9 mouse cellular contexts compared by ENCODE assay signal in the genomic region with DNA sequence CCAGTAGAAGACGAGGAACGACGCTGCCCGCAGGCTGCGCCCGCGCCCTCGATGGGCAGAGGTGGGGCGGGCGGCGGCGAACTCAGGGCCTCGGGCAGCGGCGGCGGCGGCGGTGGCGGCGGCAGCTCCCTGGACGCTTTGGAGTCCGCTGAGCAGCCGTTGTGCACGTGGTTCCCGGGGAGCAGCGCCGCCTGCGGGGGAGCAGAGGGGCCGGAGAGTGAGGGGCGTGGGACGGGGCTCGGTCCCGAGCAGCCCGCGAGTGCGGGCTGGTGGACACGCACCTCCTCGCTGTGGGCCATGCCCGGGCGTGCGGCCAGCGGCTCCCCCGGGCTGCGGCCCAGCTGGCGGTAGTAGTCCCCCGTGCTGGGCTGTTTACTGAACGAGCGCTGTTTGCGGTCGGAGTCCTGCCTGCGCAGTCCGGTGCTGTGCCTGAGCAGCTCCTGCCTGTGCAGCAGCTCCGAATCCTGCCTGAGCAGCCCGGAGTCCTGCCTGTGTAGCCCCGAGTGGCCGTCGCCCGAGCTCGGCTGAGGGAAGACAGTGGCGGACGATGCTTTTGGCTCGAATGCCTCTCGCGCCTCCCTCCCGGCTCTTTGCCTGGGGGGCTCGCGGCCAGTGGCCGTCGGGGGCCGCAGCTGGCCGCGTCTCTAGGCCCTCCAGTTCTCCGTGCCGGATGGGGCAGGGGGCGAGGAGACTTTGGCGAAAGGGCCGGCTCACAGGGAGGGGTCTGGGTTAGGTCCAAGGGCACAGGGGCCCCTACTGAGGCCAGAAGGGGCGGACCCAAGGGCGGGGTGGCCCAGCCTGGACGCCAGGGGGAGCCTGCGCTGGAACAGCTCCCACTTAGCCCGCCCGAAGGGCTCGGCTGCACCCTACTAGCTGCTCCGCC. TPM values are rescaled to one million over a fixed set of nuclear protein-coding genes. Genes with fewer than 3 reads are reported as not detected.
DNase-seq lines count a peak whose midpoint lies in the region; ATAC-seq and TF ChIP-seq lines count a peak whose summit lies in the region.
"Had no signal": no experiment of that assay in that cellular context is flagged by ENCODE, and none has a peak within 500 bp of the region (broad histone marks: within the 10 kb centered on the region; RNA-seq: fewer than 3 reads in every experiment).

No protein-coding gene starts in this region.

- peak overlapping the region; percentile 72 for H3K9ac ChIP-seq in intestine, embryonic 16.5 days (ENCODE audit: low read depth, low read length)
- H3K9ac ChIP-seq in liver, embryonic 16.5 days (ENCODE audit: low read depth, low read length) = no peak overlapping the region
- H3K9ac ChIP-seq in neural tube, embryonic 12.5 days = 0 out of 2 replicates have a peak overlapping the region, but pooled peaks have one; percentile 29

- peaks cover 15% of the 10 kb centered on the region; the same call in 1 of the 2 replicates for H3K27me3 ChIP-seq in thymus, adult 2 months (ENCODE audit: control insufficient read depth, insufficient read depth, low read length)
- peaks cover 67% of the 10 kb centered on the region for H3K27me3 ChIP-seq in intestine, embryonic 16.5 days (replicated peaks; ENCODE audit: control insufficient read depth, insufficient read depth, low read length)
- peaks cover 84% of the 10 kb centered on the region for H3K27me3 ChIP-seq in liver, embryonic 16.5 days (ENCODE audit: control insufficient read depth, insufficient read depth, low read depth, low read length)
- peaks cover 93% of the 10 kb centered on the region for H3K27me3 ChIP-seq in neural tube, embryonic 12.5 days (replicated peaks)

- peaks cover 11% of the 10 kb centered on the region; the same call in 1 of the 2 replicates for H3K4me1 ChIP-seq in thymus, adult 2 months (replicated peaks; ENCODE audit: control insufficient read depth, insufficient read depth, low read length)
- peaks cover 46% of the 10 kb centered on the region for H3K4me1 ChIP-seq in intestine, embryonic 16.5 days (ENCODE audit: control insufficient read depth, insufficient read depth, low read length)
- peaks cover 14% of the 10 kb centered on the region for H3K4me1 ChIP-seq in liver, embryonic 16.5 days (ENCODE audit: control insufficient read depth, low read depth, low read length)
- H3K4me1 ChIP-seq in neural tube, embryonic 12.5 days = peaks cover 26% of the 10 kb centered on the region

- no peaks in the 10 kb centered on the region; the same call in 1 of the 2 replicates for H3K9me3 ChIP-seq in intestine, embryonic 16.5 days (ENCODE audit: control insufficient read depth, low read length)
- no peaks in the 10 kb centered on the region for H3K9me3 ChIP-seq in liver, embryonic 16.5 days (replicated peaks; ENCODE audit: control insufficient read depth, low read length)
- no peaks in the 10 kb centered on the region for H3K9me3 ChIP-seq in neural tube, embryonic 12.5 days

- H3K36me3 ChIP-seq in thymus, adult 2 months (ENCODE audit: control insufficient read depth, insufficient read depth, low read length) = no peaks in the 10 kb centered on the region
- no peaks in the 10 kb centered on the region; the same call in 1 of the 2 replicates for H3K36me3 ChIP-seq in intestine, embryonic 16.5 days (ENCODE audit: control insufficient read depth, insufficient read depth, low read length)
- H3K36me3 ChIP-seq in liver, embryonic 16.5 days (ENCODE audit: control insufficient read depth, insufficient read depth) = no peaks in the 10 kb centered on the region
- H3K36me3 ChIP-seq in neural tube, embryonic 12.5 days = no peaks in the 10 kb centered on the region

- peak; percentile 82 for ATAC-seq in intestine, embryonic 16.5 days
- peak; percentile 66 for ATAC-seq in liver, embryonic 16.5 days (ENCODE audit: low read depth)
- peak; percentile 73 for ATAC-seq in neural tube, embryonic 12.5 days (ENCODE audit: low FRiP score, low read depth)

- peak overlapping the region; percentile 88 for H3K4me2 ChIP-seq in intestine, embryonic 16.5 days (ENCODE audit: low read depth, low read length)
- peak overlapping the region; percentile 59 for H3K4me2 ChIP-seq in liver, embryonic 16.5 days (ENCODE audit: low read depth, low read length)
- peak overlapping the region; percentile 61 for H3K4me2 ChIP-seq in neural tube, embryonic 12.5 days (replicated peaks)

- DNase-seq in thymus, adult 2 months = peak; percentile 34
- no peak for DNase-seq in thymus, adult 18-20 months
- peak; percentile 31 for DNase-seq in brain, adult 2 months (ENCODE audit: low read depth, low spot score)
- peak; percentile 72 to 73 for DNase-seq in heart, adult 18-20 months
- DNase-seq in layer of hippocampus, adult 9-11 months = no peak

- peak overlapping the region; percentile 9; the same call in 1 of the 2 replicates for H3K4me3 ChIP-seq in thymus, adult 2 months (ENCODE audit: control insufficient read depth, insufficient read depth, low read length)
- H3K4me3 ChIP-seq in intestine, embryonic 16.5 days (ENCODE audit: low read length) = peak overlapping the region; percentile 59
- H3K4me3 ChIP-seq in liver, embryonic 16.5 days (ENCODE audit: low read depth, low read length) = peak overlapping the region; percentile 49
- H3K4me3 ChIP-seq in neural tube, embryonic 12.5 days = peak overlapping the region; percentile 31

- WGBS in thymus, adult 2 months = 2% methylated on average over 85 of the region's 85 CpGs
- under 1% methylated on average over 85 of the region's 85 CpGs for WGBS in intestine, embryonic 16.5 days
- 1% methylated on average over 81 of the region's 85 CpGs for WGBS in liver, embryonic 16.5 days (ENCODE audit: insufficient replicate concordance)
- 1% methylated on average over 85 of the region's 85 CpGs for WGBS in neural tube, embryonic 12.5 days

- H3K27ac ChIP-seq in thymus, adult 2 months (ENCODE audit: control insufficient read depth, insufficient read depth, low read length) = no peak overlapping the region
- peak overlapping the region; percentile 23 for H3K27ac ChIP-seq in intestine, embryonic 16.5 days (ENCODE audit: low read length)
- no peak overlapping the region for H3K27ac ChIP-seq in liver, embryonic 16.5 days (ENCODE audit: low read length)
- no peak overlapping the region for H3K27ac ChIP-seq in neural tube, embryonic 12.5 days

- TF ChIP-seq POLR2A in thymus, adult 2 months (IDR thresholded peaks at IDR 0.05; ENCODE audit: control insufficient read depth, extremely low read depth, insufficient read depth, low read length, poor library complexity) = no peak

- TF ChIP-seq CTCF in thymus, adult 2 months (IDR thresholded peaks at IDR 0.05; ENCODE audit: borderline replicate concordance, control insufficient read depth, extremely low read depth, insufficient read depth, low read length, poor library complexity) = no peak

RNA-seq across cellular contexts. Expression of a gene that starts 15.3 kb away (rescaled TPM):
- 19.9 and 20.6 TPM in 2 replicates for polyA plus RNA-seq in thymus, adult 2 months (2012; rRNA removed)
- 1 to 10 TPM; 1.4 to 1.6 TPM for total RNA-seq in heart, adult 18-20 months (2021)
- polyA plus RNA-seq in intestine, embryonic 16.5 days (2015; fragmentation: Nextera tagmentation; extraction: Ambion mirVana) = 1.8 and 2.4 TPM in 2 replicates
- 0.12 and 0.25 TPM in 2 replicates for polyA plus RNA-seq in liver, embryonic 16.5 days (2015; fragmentation: Nextera tagmentation; extraction: Ambion mirVana)
- 0.80 and 1.2 TPM in 2 replicates for polyA plus RNA-seq in neural tube, embryonic 12.5 days (2016; fragmentation: Nextera tagmentation; extraction: Ambion mirVana)

RNA-seq across cellular contexts. Expression of a gene that starts 21.2 kb away (rescaled TPM):
- polyA plus RNA-seq in thymus, adult 2 months (2012; rRNA removed) = 5.7 and 6.5 TPM in 2 replicates
- total RNA-seq in heart, adult 18-20 months (2021) = 1 to 10 TPM; 2.5 to 2.7 TPM
- polyA plus RNA-seq in intestine, embryonic 16.5 days (2015; fragmentation: Nextera tagmentation; extraction: Ambion mirVana) = 31.6 and 39.5 TPM in 2 replicates
- polyA plus RNA-seq in liver, embryonic 16.5 days (2015; fragmentation: Nextera tagmentation; extraction: Ambion mirVana) = 1.1 and 2.3 TPM in 2 replicates
- polyA plus RNA-seq in neural tube, embryonic 12.5 days (2016; fragmentation: Nextera tagmentation; extraction: Ambion mirVana) = 0.32 and 0.55 TPM in 2 replicates

RNA-seq across cellular contexts. Expression of a gene that starts 27.7 kb away (rescaled TPM):
- polyA plus RNA-seq in thymus, adult 2 months (2012; rRNA removed) = 0.07 and 0.20 TPM in 2 replicates
- total RNA-seq in heart, adult 18-20 months (2021) = not detected
- polyA plus RNA-seq in intestine, embryonic 16.5 days (2015; fragmentation: Nextera tagmentation; extraction: Ambion mirVana) = 0.68 and 0.98 TPM in 2 replicates
- polyA plus RNA-seq in liver, embryonic 16.5 days (2015; fragmentation: Nextera tagmentation; extraction: Ambion mirVana) = not detected in 2 replicates
- polyA plus RNA-seq in neural tube, embryonic 12.5 days (2016; fragmentation: Nextera tagmentation; extraction: Ambion mirVana) = 0.24 and 1.7 TPM in 2 replicates
- polyA plus RNA-seq: cortical plate, adult 2 months had no signal

RNA-seq across cellular contexts. Expression of a gene that starts 46.9 kb away (rescaled TPM):
- polyA plus RNA-seq in thymus, adult 2 months (2012; rRNA removed) = 56.6 and 80.8 TPM in 2 replicates
- total RNA-seq in heart, adult 18-20 months (2021) = 10 to 100 TPM; 61.9 to 66.2 TPM
- polyA plus RNA-seq in intestine, embryonic 16.5 days (2015; fragmentation: Nextera tagmentation; extraction: Ambion mirVana) = 49.4 and 52.5 TPM in 2 replicates
- polyA plus RNA-seq in liver, embryonic 16.5 days (2015; fragmentation: Nextera tagmentation; extraction: Ambion mirVana) = 11.9 and 12.0 TPM in 2 replicates
- 191 and 213 TPM in 2 replicates for polyA plus RNA-seq in neural tube, embryonic 12.5 days (2016; fragmentation: Nextera tagmentation; extraction: Ambion mirVana)

RNA-seq across cellular contexts. Expression of a gene that starts 58.7 kb away (rescaled TPM):
- polyA plus RNA-seq in thymus, adult 2 months (2012; rRNA removed) = 21.5 and 22.0 TPM in 2 replicates
- 10 to 100 TPM; 10.9 to 15.9 TPM for total RNA-seq in heart, adult 18-20 months (2021)
- 14.2 and 17.0 TPM in 2 replicates for polyA plus RNA-seq in intestine, embryonic 16.5 days (2015; fragmentation: Nextera tagmentation; extraction: Ambion mirVana)
- polyA plus RNA-seq in liver, embryonic 16.5 days (2015; fragmentation: Nextera tagmentation; extraction: Ambion mirVana) = 4.8 and 5.1 TPM in 2 replicates
- polyA plus RNA-seq in neural tube, embryonic 12.5 days (2016; fragmentation: Nextera tagmentation; extraction: Ambion mirVana) = 10.4 and 10.6 TPM in 2 replicates

Comparison
In these comparisons a context has a peak if more than half of its experiments do, and no peak if none do; other contexts are left out.
1. DNase-seq: peak in thymus, adult 2 months (single experiment), brain, adult 2 months (single experiment) and heart, adult 18-20 months (2 of 2); none in thymus, adult 18-20 months (0 of 2) and layer of hippocampus, adult 9-11 months (single experiment).
2. H3K4me3 ChIP-seq: peak in every context shown above with its lines; median percentile 59 in intestine, embryonic 16.5 days; 49 in liver, embryonic 16.5 days; 31 in neural tube, embryonic 12.5 days; 9 in thymus, adult 2 months.
3. Peak in every context shown above with its lines, with median percentiles within 50 percentile points of each other: ATAC-seq and H3K4me2 ChIP-seq.